In the genomic region with DNA sequence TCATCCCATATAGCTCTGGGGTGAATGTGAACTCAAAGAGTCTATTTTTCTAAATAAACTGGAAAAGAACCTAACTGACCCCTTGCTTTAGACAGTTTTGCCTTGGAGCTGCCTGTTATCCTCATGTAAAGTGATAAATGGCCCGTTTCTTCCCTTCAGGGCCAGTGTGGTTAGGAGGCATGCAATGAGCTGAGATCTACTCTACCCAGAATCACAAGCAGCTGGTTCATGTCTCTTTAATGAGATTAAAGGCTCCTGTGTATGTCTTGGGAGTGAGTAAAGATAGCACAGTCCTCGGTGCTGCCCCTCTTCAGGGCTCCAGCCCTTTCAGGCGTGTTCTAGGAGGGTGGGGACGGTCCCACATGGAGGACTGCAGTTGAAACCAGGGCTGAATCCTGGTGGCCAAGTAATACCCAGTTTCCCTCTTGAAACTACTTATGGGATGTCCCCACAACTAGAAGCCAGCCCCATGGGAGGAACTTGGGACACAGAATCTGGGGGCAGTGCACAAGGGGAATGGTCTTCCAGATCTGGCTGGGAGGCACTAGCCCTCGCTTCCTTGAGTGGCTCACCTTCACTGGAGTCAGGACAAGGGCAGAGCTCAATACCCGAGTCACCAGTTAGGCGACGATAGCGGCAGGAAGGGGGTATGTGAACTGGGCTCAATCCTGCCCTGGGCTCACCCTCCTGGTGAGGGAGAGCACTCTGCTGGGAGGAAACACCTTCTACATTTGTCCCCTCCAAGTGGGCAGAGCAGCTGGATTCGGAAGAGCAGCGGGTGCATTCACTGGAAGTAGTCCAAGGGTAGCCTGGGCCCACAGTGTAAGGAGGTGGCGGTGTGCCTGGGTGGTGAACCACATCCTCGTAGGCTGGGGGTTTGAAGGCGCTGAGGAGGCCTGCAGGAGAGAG, we compare ENCODE assay signal across 1 mouse cellular context.
TF ChIP-seq lines count a peak whose summit lies in the region.

No protein-coding gene starts in this region.

TF ChIP-seq in myocyte, 11 proteins besides CTCF, POLR2A, EP300 and RAD21:
- no peak for TF ChIP-seq MYOG (IDR thresholded peaks at IDR 0.05; ENCODE audit: control insufficient read depth in 1 of 3, insufficient read depth in 1 of 3, insufficient read length in 2 of 3, low read depth in 2 of 3)
- no peak for TF ChIP-seq POLR2AphosphoS2 (IDR thresholded peaks at IDR 0.05; ENCODE audit: insufficient read length, low read depth)
- no peak for TF ChIP-seq TCF12 (IDR thresholded peaks at IDR 0.05; ENCODE audit: insufficient read depth, poor library complexity, severe bottlenecking)
- TF ChIP-seq MAX (IDR thresholded peaks at IDR 0.05; ENCODE audit: low read depth) = no peak
- TF ChIP-seq E2F4 (IDR thresholded peaks at IDR 0.05; ENCODE audit: insufficient read depth) = no peak
- TF ChIP-seq MYOD1 (IDR thresholded peaks at IDR 0.05; ENCODE audit: control insufficient read depth in 1 of 3, insufficient read length in 2 of 3, low read depth in 2 of 3) = no peak
- TF ChIP-seq USF1 (IDR thresholded peaks at IDR 0.05; ENCODE audit: low read depth) = no peak
- TF ChIP-seq SRF (IDR thresholded peaks at IDR 0.05; ENCODE audit: control insufficient read depth, insufficient read length, low read depth) = no peak
- TF ChIP-seq REST (IDR thresholded peaks at IDR 0.05; ENCODE audit: insufficient read depth, insufficient read length) = no peak
